Mouse (Mus musculus) embryonic fibroblast, embryonic 13.5 days (primary cell): ENCODE data around the gene Drc1. TPM values are rescaled to one million over a fixed set of nuclear protein-coding genes. Genes with fewer than 3 reads are reported as not detected.

Experiments
- H3K27ac ChIP-seq: 2 replicates; pipeline ENCODE4 v1.5.1; 2012; ENCODE audit warnings: low read length, control low read depth, inconsistent platforms; ENCODE audit not compliant: insufficient read depth
- H3K4me1 ChIP-seq: 2 replicates; pipeline ENCODE4 v1.6.1; 2011; ENCODE audit warnings: low read length; ENCODE audit not compliant: control insufficient read depth, insufficient read depth
- H3K4me3 ChIP-seq: 2 replicates; pipeline ENCODE4 v1.5.1; 2011; ENCODE audit warnings: mild to moderate bottlenecking, control low read depth, low read length; ENCODE audit not compliant: insufficient read depth
- CTCF ChIP-seq: IDR thresholded peaks from 2 replicates; pipeline ENCODE4 v1.5.1; 2011; ENCODE audit warnings: mild to moderate bottlenecking, control low read depth, low read length, moderate library complexity, borderline replicate concordance; ENCODE audit not compliant: insufficient read depth
- POLR2A ChIP-seq: IDR thresholded peaks from 2 replicates; pipeline ENCODE4 v1.6.1; 2011; ENCODE audit warnings: low read depth, mild to moderate bottlenecking, control low read depth, low read length, moderate library complexity
- polyA plus RNA-seq: library from polyadenylated mRNA; stranded (reverse); fragments of >200 nt; gene quantifications from 2 replicates; pipeline ENCODE4 v1.2.4, GENCODE M21; 2011; ENCODE audit warnings: low read depth; ENCODE audit not compliant: missing spikeins, insufficient read length

Drc1 gene
- polyA plus RNA-seq, 1 experiment, result not detected

GRCm38 (mm10) chr5:30245861-30246416, 35.2 kb upstream of the Drc1 start:
- TF ChIP-seq POLR2A (no peak), CTCF (no peak)
- Histone ChIP-seq H3K4me3 (no peak overlapping the region), H3K27ac (no peak overlapping the region), H3K4me1 (peaks cover 15% of the 10 kb centered on the region)

GRCm38 (mm10) chr5:30247666-30248065, 33.5 kb upstream of the Drc1 start:
- H3K27ac ChIP-seq, result no peak overlapping the region
- TF ChIP-seq POLR2A (no peak), CTCF (no peak)

GRCm38 (mm10) chr5:30255567-30256354, 25.4 kb upstream of the Drc1 start:
- no peak for TF ChIP-seq POLR2A
- no peak for TF ChIP-seq CTCF
- H3K27ac ChIP-seq, result no peak overlapping the region
- no peak overlapping the region for H3K4me3 ChIP-seq
- H3K4me1 ChIP-seq, result no peaks in the 10 kb centered on the region

More at GRCm38 (mm10) chr5:30247666-30248065, 33.5 kb upstream of the Drc1 start:
- Histone ChIP-seq H3K4me3 (no peak overlapping the region), H3K4me1 (peaks cover 9% of the 10 kb centered on the region; the same call in 1 of the 2 replicates)

DNA sequence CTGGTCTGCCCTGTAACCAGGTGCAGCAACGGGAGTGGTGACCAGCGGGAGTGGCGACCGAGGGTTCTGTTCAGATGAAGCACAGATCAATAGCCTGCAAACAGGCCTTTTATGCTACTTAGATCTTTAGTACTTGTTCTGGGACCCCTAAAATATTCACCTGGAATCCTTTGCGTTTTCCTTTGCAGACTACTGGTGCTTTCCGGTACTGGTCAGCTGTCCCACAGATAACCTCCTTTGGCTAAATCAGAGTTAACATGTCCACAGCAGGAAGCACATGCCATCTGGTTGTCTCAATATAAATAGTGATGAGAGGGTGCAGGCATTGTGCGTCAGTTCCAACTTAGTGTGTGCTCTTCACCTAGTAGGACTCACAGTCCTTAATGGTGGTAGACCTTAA, 22.4 kb upstream of the Drc1 start:
- Histone ChIP-seq H3K4me1 (no peaks in the 10 kb centered on the region), H3K4me3 (no peak overlapping the region), H3K27ac (no peak overlapping the region)
- TF ChIP-seq CTCF, result no peak
- no peak for TF ChIP-seq POLR2A

- Histone ChIP-seq H3K4me3 (no peak overlapping the region), H3K27ac (peak overlapping the region; percentile 29; the same call in 1 of the 2 replicates), H3K4me1 (no peaks in the 10 kb centered on the region)
- TF ChIP-seq POLR2A (no peak), CTCF (no peak)
These were observed 10.5 kb upstream of the Drc1 start for GRCm38 (mm10) chr5:30270571-30271190.

GRCm38 (mm10) chr5:30271599-30272281, 9.4 kb upstream of the Drc1 start:
- Histone ChIP-seq H3K4me1 (no peaks in the 10 kb centered on the region), H3K4me3 (no peak overlapping the region), H3K27ac (no peak overlapping the region)
- TF ChIP-seq POLR2A, result no peak
- no peak for TF ChIP-seq CTCF

GRCm38 (mm10) chr5:30276361-30276760, 4.8 kb upstream of the Drc1 start:
- Histone ChIP-seq H3K27ac (no peak overlapping the region), H3K4me1 (peaks cover 5% of the 10 kb centered on the region; the same call in 1 of the 2 replicates), H3K4me3 (no peak overlapping the region)
- TF ChIP-seq CTCF, result no peak
- no peak for TF ChIP-seq POLR2A

DNA sequence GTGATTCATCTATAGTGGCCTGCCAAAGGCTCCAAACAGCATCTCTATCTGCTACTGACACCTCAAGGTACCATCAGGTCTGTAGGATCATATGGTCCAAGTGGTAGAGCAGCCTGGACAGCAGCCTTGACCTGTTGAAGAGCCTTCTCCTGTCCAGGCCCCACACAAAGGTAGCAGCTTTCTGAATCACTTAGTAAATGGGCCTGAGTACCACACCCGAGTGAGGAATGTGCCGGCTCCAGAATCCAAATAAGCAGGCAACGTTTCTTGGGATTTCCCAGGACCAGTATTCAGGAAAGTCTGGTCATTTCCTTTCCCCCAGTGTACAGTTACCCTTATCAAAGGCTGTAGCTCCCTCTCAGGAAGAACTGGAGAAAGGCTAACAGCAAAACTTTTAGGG, 2.2 kb upstream of the Drc1 start:
- TF ChIP-seq POLR2A, result no peak
- no peak for TF ChIP-seq CTCF
- H3K27ac ChIP-seq, result no peak overlapping the region; the same call in 1 of the 2 replicates
- H3K4me1 ChIP-seq, result peaks cover 5% of the 10 kb centered on the region; the same call in 1 of the 2 replicates
- no peak overlapping the region for H3K4me3 ChIP-seq

GRCm38 (mm10) chr5:30279446-30279845, 1.7 kb upstream of the Drc1 start:
- no peak overlapping the region; the same call in 1 of the 2 replicates for H3K27ac ChIP-seq
- H3K4me1 ChIP-seq, result peaks cover 5% of the 10 kb centered on the region; the same call in 1 of the 2 replicates
- no peak for TF ChIP-seq CTCF
- no peak for TF ChIP-seq POLR2A
- no peak overlapping the region for H3K4me3 ChIP-seq
